Mouse (Mus musculus) natural killer cell, adult 2 months (primary cell): ENCODE results near the gene Pdzd2.

ENCODE experiments used
- DNase-seq, 2 experiments: peaks; one replicate each; pipeline ENCODE4 v3.0.0; 2022; ENCODE audit warnings: low spot score in 2 of 2

Pdzd2 gene

GRCm38 (mm10) chr15:12432320-12432719, 307.4 kb downstream of the Pdzd2 start:
- no peak for DNase-seq

GRCm38 (mm10) chr15:12431684-12432083, 308.0 kb downstream of the Pdzd2 start:
- no peak for DNase-seq

- DNase-seq, result no peak
These were observed 308.5 kb downstream of the Pdzd2 start for GRCm38 (mm10) chr15:12431188-12431587.

GRCm38 (mm10) chr15:12430670-12431069, 309.1 kb downstream of the Pdzd2 start:
- DNase-seq, result no peak

GRCm38 (mm10) chr15:12429572-12430431, 309.9 kb downstream of the Pdzd2 start:
- DNase-seq, result no peak

- DNase-seq, result no peak
These were observed 311.9 kb downstream of the Pdzd2 start for GRCm38 (mm10) chr15:12427818-12428217.

GRCm38 (mm10) chr15:12426342-12426741, 313.4 kb downstream of the Pdzd2 start:
- DNase-seq, result no peak

- DNase-seq, result no peak
These were observed 314.6 kb downstream of the Pdzd2 start for GRCm38 (mm10) chr15:12425049-12425627.

GRCm38 (mm10) chr15:12424187-12424586, 315.5 kb downstream of the Pdzd2 start:
- peak; percentile 24 to 53 for DNase-seq

GRCm38 (mm10) chr15:12420915-12421314, 318.8 kb downstream of the Pdzd2 start:
- no peak for DNase-seq

GRCm38 (mm10) chr15:12420376-12420775, 319.3 kb downstream of the Pdzd2 start:
- no peak for DNase-seq

- DNase-seq, result no peak
These were observed 320.3 kb downstream of the Pdzd2 start for GRCm38 (mm10) chr15:12419446-12419845.

GRCm38 (mm10) chr15:12415536-12416200, 324.1 kb downstream of the Pdzd2 start:
- DNase-seq, result no peak

- no peak for DNase-seq
These were observed 325.0 kb downstream of the Pdzd2 start for GRCm38 (mm10) chr15:12414696-12415095.

- no peak for DNase-seq
These were observed 331.5 kb downstream of the Pdzd2 start for GRCm38 (mm10) chr15:12408205-12408604.

GRCm38 (mm10) chr15:12405592-12405991, 334.1 kb downstream of the Pdzd2 start:
- no peak for DNase-seq

GRCm38 (mm10) chr15:12397032-12397431, 342.7 kb downstream of the Pdzd2 start:
- DNase-seq, result no peak

- no peak for DNase-seq
These were observed 345.0 kb downstream of the Pdzd2 start for GRCm38 (mm10) chr15:12394758-12395157.

GRCm38 (mm10) chr15:12388726-12389489, 350.8 kb downstream of the Pdzd2 start:
- no peak for DNase-seq

- no peak for DNase-seq
These were observed 355.0 kb downstream of the Pdzd2 start for GRCm38 (mm10) chr15:12384679-12385078.

GRCm38 (mm10) chr15:12380548-12380947, 359.2 kb downstream of the Pdzd2 start:
- DNase-seq, result peak; percentile 75 to 84

- no peak for DNase-seq
These were observed 359.7 kb downstream of the Pdzd2 start for GRCm38 (mm10) chr15:12380057-12380456.
